Mouse (Mus musculus) MEL (cell line): ENCODE results near the gene Klhdc9. TPM values are rescaled to one million over a fixed set of nuclear protein-coding genes. Genes with fewer than 3 reads are reported as not detected.

Experiments
- DNase-seq: peaks from one replicate; pipeline ENCODE4 v3.0.0; 2011; ENCODE audit warnings: low read depth, low spot score
- H3K27ac ChIP-seq: 2 replicates; pipeline ENCODE4 v1.5.1; 2012; ENCODE audit warnings: low read depth, mild to moderate bottlenecking, control low read depth, low read length, moderate library complexity; ENCODE audit not compliant: control insufficient read depth
- H3K27me3 ChIP-seq, 2 experiments: fragments of 150-350 bp in 1 of 2; sonication (generic) in 1 of 2; 2 replicates each; pipeline ENCODE4 v1.6.1; 2012; ENCODE audit warnings: low read length in 2 of 2, mild to moderate bottlenecking in 2 of 2, improper control_type of control experiment in 1 of 2, moderate library complexity in 1 of 2; ENCODE audit not compliant: insufficient read depth in 2 of 2, control insufficient read depth in 1 of 2
- H3K36me3 ChIP-seq, 2 experiments: 2 replicates each; pipeline ENCODE4 v1.6.1; 2012 to 2014; ENCODE audit warnings: low read length in 2 of 2, improper control_type of control experiment in 1 of 2, inconsistent platforms in 1 of 2, mild to moderate bottlenecking in 1 of 2; ENCODE audit not compliant: insufficient read depth in 2 of 2, control insufficient read depth in 1 of 2
- H3K4me1 ChIP-seq, 2 experiments: fragments of 150-350 bp in 1 of 2; sonication (generic) in 1 of 2; 2 replicates each; pipeline ENCODE4 v1.6.1; 2012; ENCODE audit warnings: low read length in 2 of 2, improper control_type of control experiment in 1 of 2, mild to moderate bottlenecking in 1 of 2; ENCODE audit not compliant: insufficient read depth in 2 of 2, control insufficient read depth in 1 of 2
- H3K4me3 ChIP-seq, 2 experiments: fragments of 150-350 bp in 1 of 2; sonication (generic) in 1 of 2; 2 replicates each; pipeline ENCODE4 v1.5.1; 2012; ENCODE audit warnings: low read depth in 2 of 2, low read length in 2 of 2, mild to moderate bottlenecking in 2 of 2, moderate library complexity in 2 of 2, control low read depth in 1 of 2, improper control_type of control experiment in 1 of 2; ENCODE audit not compliant: control insufficient read depth in 1 of 2, insufficient read depth in 1 of 2
- H3K79me2 ChIP-seq: 2 replicates; pipeline ENCODE4 v1.6.1; 2012; ENCODE audit warnings: mild to moderate bottlenecking, low read length, moderate library complexity; ENCODE audit not compliant: control insufficient read depth, poor library complexity, insufficient read depth
- H3K9ac ChIP-seq: 2 replicates; pipeline ENCODE4 v1.6.1; 2012; ENCODE audit warnings: low read depth, mild to moderate bottlenecking, control low read depth, low read length, moderate library complexity; ENCODE audit not compliant: control insufficient read depth, poor library complexity, severe bottlenecking
- H3K9me3 ChIP-seq: fragments of 150-350 bp; sonication (generic); replicated peaks from 2 replicates; pipeline ENCODE4 v1.6.1; 2012; ENCODE audit warnings: mild to moderate bottlenecking, low read length, improper control_type of control experiment, moderate library complexity; ENCODE audit not compliant: insufficient read depth
- BHLHE40 ChIP-seq: IDR thresholded peaks from 2 replicates; pipeline ENCODE4 v1.6.1; 2012; ENCODE audit warnings: low read depth, mild to moderate bottlenecking, inconsistent platforms, low read length, improper control_type of control experiment, borderline replicate concordance
- CHD1 ChIP-seq: IDR thresholded peaks from 2 replicates; pipeline ENCODE4 v1.6.1; 2012; ENCODE audit warnings: low read depth, mild to moderate bottlenecking, inconsistent platforms, low read length, improper control_type of control experiment
- CHD2 ChIP-seq: IDR thresholded peaks from 2 replicates; pipeline ENCODE4 v1.6.1; 2011; ENCODE audit warnings: low read length, improper control_type of control experiment
- CTCF ChIP-seq, 3 experiments: IDR thresholded peaks in 2 of 3; conservative IDR thresholded peaks in 1 of 3; 2 replicates each; pipeline ENCODE4 v1.5.1; 2011 to 2012; ENCODE audit warnings: low read length in 3 of 3, low read depth in 2 of 3, mild to moderate bottlenecking in 2 of 3, improper control_type of control experiment in 1 of 3, inconsistent platforms in 1 of 3, mixed read lengths in 1 of 3, moderate library complexity in 1 of 3; ENCODE audit not compliant: control insufficient read depth in 1 of 3, insufficient read depth in 1 of 3, poor library complexity in 1 of 3, severe bottlenecking in 1 of 3
- E2F4 ChIP-seq: IDR thresholded peaks from 2 replicates; pipeline ENCODE4 v1.6.1; 2011; ENCODE audit warnings: low read depth, low read length, improper control_type of control experiment, borderline replicate concordance
- ELF1 ChIP-seq: IDR thresholded peaks from 2 replicates; pipeline ENCODE4 v1.6.1; 2014; ENCODE audit warnings: low read depth, mild to moderate bottlenecking, inconsistent platforms, low read length, improper control_type of control experiment, moderate library complexity
- EP300 ChIP-seq, 2 experiments: IDR thresholded peaks; 2 replicates each; pipeline ENCODE4 v1.6.1; 2011; ENCODE audit warnings: improper control_type of control experiment in 2 of 2, low read length in 2 of 2, low read depth in 1 of 2, mild to moderate bottlenecking in 1 of 2
- ETS1 ChIP-seq: IDR thresholded peaks from 2 replicates; pipeline ENCODE4 v1.6.1; 2012; ENCODE audit warnings: low read depth, mild to moderate bottlenecking, inconsistent platforms, low read length, improper control_type of control experiment, moderate library complexity
- GABPA ChIP-seq: IDR thresholded peaks from 2 replicates; pipeline ENCODE4 v1.6.1; 2012; ENCODE audit warnings: low read depth, mild to moderate bottlenecking, inconsistent platforms, low read length, improper control_type of control experiment, moderate library complexity
- GATA1 ChIP-seq: IDR thresholded peaks from 2 replicates; pipeline ENCODE4 v1.6.1; 2011; ENCODE audit warnings: low read depth, low read length, improper control_type of control experiment
- HCFC1 ChIP-seq: IDR thresholded peaks from 2 replicates; pipeline ENCODE4 v1.6.1; 2012; ENCODE audit warnings: low read depth, mild to moderate bottlenecking, inconsistent platforms, low read length, improper control_type of control experiment, moderate library complexity
- JUND ChIP-seq: IDR thresholded peaks from 2 replicates; pipeline ENCODE4 v1.6.1; 2011; ENCODE audit warnings: low read depth, mild to moderate bottlenecking, improper control_type of control experiment, low read length
- KAT2A ChIP-seq: conservative IDR thresholded peaks from 2 replicates; pipeline ENCODE4 v1.6.1; 2012; ENCODE audit warnings: low read depth, low read length, improper control_type of control experiment, inconsistent platforms
- MAFK ChIP-seq: IDR thresholded peaks from 2 replicates; pipeline ENCODE4 v1.6.1; 2011; ENCODE audit warnings: low read depth, mild to moderate bottlenecking, low read length, improper control_type of control experiment, borderline replicate concordance
- MAX ChIP-seq: IDR thresholded peaks from 2 replicates; pipeline ENCODE4 v1.6.1; 2011; ENCODE audit warnings: low read length, improper control_type of control experiment
- MAZ ChIP-seq: IDR thresholded peaks from 2 replicates; pipeline ENCODE4 v1.6.1; 2012; ENCODE audit warnings: low read depth, mild to moderate bottlenecking, inconsistent platforms, low read length, improper control_type of control experiment
- MEF2A ChIP-seq: IDR thresholded peaks from 2 replicates; pipeline ENCODE4 v1.6.1; 2014; ENCODE audit warnings: low read depth, mild to moderate bottlenecking, inconsistent platforms, low read length, improper control_type of control experiment; ENCODE audit not compliant: poor library complexity, insufficient replicate concordance, severe bottlenecking; ENCODE audit errors: extremely low read depth
- MXI1 ChIP-seq: IDR thresholded peaks from 2 replicates; pipeline ENCODE4 v1.6.1; 2011; ENCODE audit warnings: mild to moderate bottlenecking, low read depth, low read length, improper control_type of control experiment
- MYC ChIP-seq: IDR thresholded peaks from 2 replicates; pipeline ENCODE4 v1.6.1; 2011; ENCODE audit warnings: low read depth, mild to moderate bottlenecking, low read length, improper control_type of control experiment, moderate library complexity
- NELFE ChIP-seq: IDR thresholded peaks from 2 replicates; pipeline ENCODE4 v1.6.1; 2011; ENCODE audit warnings: low read depth, low read length, improper control_type of control experiment
- NRF1 ChIP-seq: IDR thresholded peaks from 2 replicates; pipeline ENCODE4 v1.6.1; 2014; ENCODE audit warnings: low read depth, mild to moderate bottlenecking, inconsistent platforms, low read length, improper control_type of control experiment, moderate library complexity; ENCODE audit not compliant: poor library complexity, insufficient read depth, severe bottlenecking
- POLR2A ChIP-seq, 2 experiments: IDR thresholded peaks; 2 replicates each; pipeline ENCODE4 v1.6.1; 2011 to 2012; ENCODE audit warnings: low read length in 2 of 2, mild to moderate bottlenecking in 2 of 2, control low read depth in 1 of 2, improper control_type of control experiment in 1 of 2, low read depth in 1 of 2, moderate library complexity in 1 of 2; ENCODE audit not compliant: control insufficient read depth in 1 of 2, insufficient read depth in 1 of 2, poor library complexity in 1 of 2
- POLR2AphosphoS2 ChIP-seq: IDR thresholded peaks from 2 replicates; pipeline ENCODE4 v1.6.1; 2011; ENCODE audit warnings: low read length, improper control_type of control experiment
- POLR2AphosphoS5 ChIP-seq: IDR thresholded peaks from 2 replicates; pipeline ENCODE4 v1.6.1; 2012; ENCODE audit warnings: low read depth, borderline replicate concordance, mild to moderate bottlenecking, inconsistent platforms, low read length, moderate library complexity, mixed read lengths
- RAD21 ChIP-seq: IDR thresholded peaks from 2 replicates; pipeline ENCODE4 v1.6.1; 2011; ENCODE audit warnings: mild to moderate bottlenecking, low read depth, low read length, improper control_type of control experiment
- RCOR1 ChIP-seq: IDR thresholded peaks from 2 replicates; pipeline ENCODE4 v1.6.1; 2012; ENCODE audit warnings: low read depth, mild to moderate bottlenecking, inconsistent platforms, low read length, improper control_type of control experiment
- SIN3A ChIP-seq: IDR thresholded peaks from 2 replicates; pipeline ENCODE4 v1.6.1; 2012; ENCODE audit warnings: low read length, improper control_type of control experiment, inconsistent platforms
- SMC3 ChIP-seq: IDR thresholded peaks from 2 replicates; pipeline ENCODE4 v1.6.1; 2011; ENCODE audit warnings: low read depth, low read length, improper control_type of control experiment
- TAL1 ChIP-seq: IDR thresholded peaks from 2 replicates; pipeline ENCODE4 v1.6.1; 2012; ENCODE audit warnings: mild to moderate bottlenecking, inconsistent platforms, low read length, moderate library complexity, mixed read lengths
- TBP ChIP-seq: IDR thresholded peaks from 2 replicates; pipeline ENCODE4 v1.8.0; 2011; ENCODE audit warnings: low read depth, low read length, improper control_type of control experiment
- TCF12 ChIP-seq: IDR thresholded peaks from 2 replicates; pipeline ENCODE4 v1.6.1; 2014; ENCODE audit warnings: low read depth, mild to moderate bottlenecking, inconsistent platforms, low read length, improper control_type of control experiment, moderate library complexity
- UBTF ChIP-seq: IDR thresholded peaks from 2 replicates; pipeline ENCODE4 v1.6.1; 2012; ENCODE audit warnings: low read depth, mild to moderate bottlenecking, inconsistent platforms, low read length, improper control_type of control experiment, moderate library complexity, borderline replicate concordance; ENCODE audit not compliant: insufficient read depth
- USF1 ChIP-seq: IDR thresholded peaks from 2 replicates; pipeline ENCODE4 v1.6.1; 2014; ENCODE audit warnings: low read depth, mild to moderate bottlenecking, inconsistent platforms, low read length, improper control_type of control experiment, moderate library complexity
- USF2 ChIP-seq, 2 experiments: IDR thresholded peaks; 2 replicates each; pipeline ENCODE4 v1.6.1; 2011 to 2012; ENCODE audit warnings: improper control_type of control experiment in 2 of 2, low read length in 2 of 2, borderline replicate concordance in 1 of 2, inconsistent platforms in 1 of 2, low read depth in 1 of 2, mild to moderate bottlenecking in 1 of 2; ENCODE audit not compliant: insufficient read depth in 1 of 2
- ZC3H11A ChIP-seq: IDR thresholded peaks from 2 replicates; pipeline ENCODE4 v1.6.1; 2012; ENCODE audit warnings: low read depth, mild to moderate bottlenecking, inconsistent platforms, low read length, improper control_type of control experiment
- ZKSCAN1 ChIP-seq: IDR thresholded peaks from 2 replicates; pipeline ENCODE4 v1.6.1; 2012; ENCODE audit warnings: low read depth, mild to moderate bottlenecking, inconsistent platforms, low read length, improper control_type of control experiment, moderate library complexity
- ZMIZ1 ChIP-seq: IDR thresholded peaks from 2 replicates; pipeline ENCODE4 v1.6.1; 2012; ENCODE audit warnings: low read depth, mild to moderate bottlenecking, inconsistent platforms, low read length, improper control_type of control experiment, moderate library complexity
- ZNF384 ChIP-seq: IDR thresholded peaks from 2 replicates; pipeline ENCODE4 v1.6.1; 2012; ENCODE audit warnings: low read depth, mild to moderate bottlenecking, inconsistent platforms, low read length, improper control_type of control experiment
- polyA plus RNA-seq, 2 experiments: library from polyadenylated mRNA; stranded (reverse) in 1 of 2; unstranded in 1 of 2; fragments of >175 nt in 1 of 2; fragments of >200 nt in 1 of 2; gene quantifications; 2 replicates each; pipeline versions ENCODE4 v1.2.1 to v1.2.4; 2012; ENCODE audit warnings: low replicate concordance in 2 of 2, low read depth in 1 of 2; ENCODE audit not compliant: insufficient read length in 2 of 2, insufficient read depth in 1 of 2, missing spikeins in 1 of 2
- total RNA-seq: library from RNA; depleted of rRNA; stranded (reverse); fragments of 300-350 nt; gene quantifications from 2 replicates; pipeline ENCODE4 v1.2.3, GENCODE M21; 2012

The Klhdc9 gene
- total and polyA plus RNA-seq, 3 experiments = 0.08 TPM; not detected in 2

DNA sequence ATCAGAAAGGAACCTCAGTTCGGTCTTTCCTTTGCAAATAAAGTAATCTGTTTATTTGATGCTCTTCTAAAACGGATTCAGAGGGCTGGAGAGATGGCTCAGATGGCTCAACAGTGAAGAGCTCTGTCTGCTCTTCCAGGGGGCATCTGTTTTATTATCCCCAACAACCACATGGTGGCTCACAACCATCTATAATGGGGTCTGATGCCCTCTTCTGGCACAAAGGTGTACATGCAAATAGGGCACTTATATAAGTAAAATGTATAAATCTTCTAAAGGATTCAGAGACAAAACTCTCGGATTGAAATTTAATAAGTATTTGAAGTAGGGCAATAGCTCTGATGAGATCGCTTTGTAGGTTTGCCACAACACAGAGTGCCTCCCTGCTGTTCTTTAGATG is 2.2 kb downstream of the Klhdc9 start:
- 0 out of 4 replicates have a peak, but pooled peaks cover 0 to 2% of the 10 kb centered on the region in 2 experiments for H3K4me1 ChIP-seq
- H3K36me3 ChIP-seq = peaks cover 2 to 10% of the 10 kb centered on the region in 2 experiments; a peak in 2 of 4 replicates
- no peak overlapping the region for H3K4me3 ChIP-seq
- no peak overlapping the region for H3K27ac ChIP-seq
- no peaks in the 10 kb centered on the region for H3K9me3 ChIP-seq
- H3K79me2 ChIP-seq = peaks cover 5% of the 10 kb centered on the region
- H3K9ac ChIP-seq = no peak overlapping the region
- peak; percentile 63 for DNase-seq
- no peaks in the 10 kb centered on the region for H3K27me3 ChIP-seq
- no peak for TF ChIP-seq POLR2AphosphoS5
- no peak for TF ChIP-seq MXI1
- TF ChIP-seq HCFC1 = peak; percentile 36; the same call in 1 of the 2 replicates
- TF ChIP-seq MAX = no peak
- TF ChIP-seq ZKSCAN1 = no peak
- no peak for TF ChIP-seq SIN3A
- no peak for TF ChIP-seq CHD1
- no peak for TF ChIP-seq JUND
- no peak for TF ChIP-seq TBP
- no peak for TF ChIP-seq GATA1
- TF ChIP-seq ZC3H11A = peak; percentile 49
- TF ChIP-seq NRF1 = no peak
- no peak for TF ChIP-seq NELFE
- TF ChIP-seq POLR2AphosphoS2 = no peak
- TF ChIP-seq ETS1 = no peak
- peak; percentile 50; the same call in 1 of the 2 replicates for TF ChIP-seq ZNF384
- no peak for TF ChIP-seq UBTF
- no peak for TF ChIP-seq E2F4
- TF ChIP-seq POLR2A (IDR thresholded peaks at IDR 0.05; ENCODE audit: control insufficient read depth in 1 of 2, insufficient read depth in 1 of 2, low read depth in 1 of 2, low read length in 2 of 2, poor library complexity in 1 of 2) = no peak
- no peak for TF ChIP-seq RCOR1
- TF ChIP-seq SMC3 = peak; percentile 76
- peak; percentile 33 for TF ChIP-seq RAD21
- TF ChIP-seq TAL1 = no peak
- no peak for TF ChIP-seq GABPA
- TF ChIP-seq MAFK = no peak
- peak; percentile 41 to 89 (median 47) for TF ChIP-seq CTCF (IDR thresholded peaks at IDR 0.05 in 2 of 3, conservative IDR thresholded peaks at IDR 0.05 in 1 of 3; ENCODE audit: control insufficient read depth in 1 of 3, insufficient read depth in 1 of 3, low read depth in 2 of 3, low read length in 3 of 3, poor library complexity in 1 of 3, severe bottlenecking in 1 of 3)
- TF ChIP-seq TCF12 = no peak
- no peak for TF ChIP-seq KAT2A
- no peak for TF ChIP-seq BHLHE40
- no peak for TF ChIP-seq MEF2A
- no peak for TF ChIP-seq EP300 (IDR thresholded peaks at IDR 0.05; ENCODE audit: low read depth in 1 of 2, low read length in 2 of 2)
- TF ChIP-seq ZMIZ1 = no peak
- 0 out of 2 replicates have a peak, but pooled peaks have one; percentile 17 for TF ChIP-seq USF1
- no peak for TF ChIP-seq USF2 (IDR thresholded peaks at IDR 0.05; ENCODE audit: borderline replicate concordance in 1 of 2, insufficient read depth in 1 of 2, low read depth in 1 of 2, low read length in 2 of 2)
- 0 out of 2 replicates have a peak, but pooled peaks have one; percentile 19 for TF ChIP-seq ELF1
- TF ChIP-seq MAZ = no peak
- TF ChIP-seq CHD2 = no peak
- peak; percentile 79 for TF ChIP-seq MYC
